Mouse (Mus musculus) E14TG2a.4 (cell line): ENCODE data around the gene Slc11a1.

Experiments used
- CTCF ChIP-seq: conservative IDR thresholded peaks from 2 replicates; pipeline ENCODE4 v1.5.1; 2014; ENCODE audit warnings: low read length
- NANOG ChIP-seq: IDR thresholded peaks from 2 replicates; pipeline ENCODE4 v1.6.1; 2014; ENCODE audit warnings: borderline replicate concordance, low read length, mixed read lengths

GRCm38 (mm10) chr1:74335033-74335432 is 40.0 kb upstream of the Slc11a1 start:
- TF ChIP-seq CTCF: no peak
- TF ChIP-seq NANOG: no peak
